Mouse (Mus musculus): Measurements from ENCODE around the gene Mical3.

Gene Mical3

DNA sequence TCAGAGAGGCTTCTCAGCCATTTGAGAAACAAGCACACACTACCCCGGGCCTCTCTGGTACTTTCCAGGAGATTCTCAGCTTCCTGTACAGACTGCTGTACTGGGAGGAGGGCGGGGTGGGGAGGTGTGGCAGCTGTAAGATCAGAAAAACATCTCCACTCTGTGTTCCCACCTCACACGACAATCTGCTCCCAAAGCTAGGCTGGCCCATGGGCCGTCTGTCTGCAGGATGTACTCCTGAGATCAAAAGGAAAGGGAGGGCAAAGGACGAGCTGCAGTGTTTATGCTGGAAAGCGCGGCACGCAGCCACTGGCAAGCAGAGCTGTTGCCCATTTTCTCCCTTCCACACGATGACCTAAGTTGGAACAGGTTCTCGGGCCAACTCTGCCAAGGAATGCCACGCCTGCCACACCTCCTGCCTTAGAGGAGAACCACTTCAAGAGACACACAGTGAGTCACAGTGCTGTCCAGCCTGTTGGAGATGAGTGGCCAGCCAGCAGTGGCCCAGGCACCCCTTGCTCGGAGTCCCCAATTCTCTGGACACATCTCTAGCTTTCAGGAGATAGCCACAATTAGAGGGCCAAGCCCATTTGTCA is 113.3 kb downstream of the Mical3 start:
- in situ Hi-C loops (cut with MseI, MboI) = no loop called here

DNA sequence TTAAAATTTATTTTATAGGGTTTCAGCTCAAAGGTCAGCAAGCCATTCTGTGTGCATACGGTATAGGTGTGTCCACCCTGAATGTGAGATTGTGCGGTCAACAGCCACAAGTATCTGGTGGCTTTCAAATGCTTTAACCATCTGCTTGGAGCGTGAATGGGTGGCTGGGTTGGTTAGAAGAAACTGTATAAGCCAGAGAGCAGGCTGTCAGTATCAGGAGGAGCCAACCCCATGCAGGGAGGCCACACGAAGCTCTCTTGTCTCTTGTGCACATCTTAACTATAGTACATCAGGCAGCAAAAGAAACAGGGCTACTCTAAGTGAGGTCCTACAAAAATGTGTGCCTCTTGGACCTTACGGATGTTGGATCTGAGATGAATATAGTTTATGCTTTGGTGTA is 114.7 kb downstream of the Mical3 start:
- in situ Hi-C loops (cut with MseI, MboI) = no loop called here

DNA sequence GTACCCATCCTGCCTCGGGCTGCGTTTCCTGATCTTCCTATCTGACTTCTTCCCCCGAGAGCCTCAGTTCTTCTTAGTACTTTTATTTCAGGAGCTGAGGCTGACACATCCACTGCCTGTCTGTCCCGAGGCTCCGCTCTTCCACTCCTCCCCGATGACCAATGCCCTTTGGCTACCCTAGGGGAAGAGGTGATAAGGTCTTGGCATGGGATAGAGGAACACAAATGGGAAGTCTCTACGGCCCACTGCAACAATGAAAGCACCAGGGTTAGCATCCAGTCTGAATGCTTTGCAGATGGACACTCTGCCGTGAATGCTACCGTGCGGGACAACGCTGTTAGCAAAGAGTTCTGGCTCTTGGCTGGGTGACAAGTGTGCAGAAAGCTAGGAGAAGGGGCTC is 116.5 kb downstream of the Mical3 start:
- in situ Hi-C loops (cut with MseI, MboI) = no loop called here

DNA sequence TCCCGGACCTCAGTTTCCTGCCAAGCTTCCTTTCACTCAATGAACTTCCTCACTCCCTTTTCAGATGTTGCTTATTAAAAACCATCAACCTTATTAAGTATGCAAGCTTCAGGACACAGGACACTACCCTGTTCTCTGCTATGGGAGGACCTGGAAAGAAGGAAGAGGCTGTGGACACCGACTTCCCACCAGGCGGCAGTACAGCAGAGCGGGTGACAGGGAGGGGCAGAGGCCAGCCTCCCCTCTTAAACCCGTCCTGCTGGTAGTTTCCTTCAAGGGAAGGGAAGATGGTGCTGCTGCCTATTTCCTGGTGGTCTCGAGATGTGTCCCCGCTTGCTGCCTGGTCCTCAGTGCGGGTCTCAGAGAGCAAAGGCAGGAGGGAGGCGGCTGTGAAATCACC is 117.0 kb downstream of the Mical3 start:
- in situ Hi-C loops (cut with MseI, MboI) = no loop called here

DNA sequence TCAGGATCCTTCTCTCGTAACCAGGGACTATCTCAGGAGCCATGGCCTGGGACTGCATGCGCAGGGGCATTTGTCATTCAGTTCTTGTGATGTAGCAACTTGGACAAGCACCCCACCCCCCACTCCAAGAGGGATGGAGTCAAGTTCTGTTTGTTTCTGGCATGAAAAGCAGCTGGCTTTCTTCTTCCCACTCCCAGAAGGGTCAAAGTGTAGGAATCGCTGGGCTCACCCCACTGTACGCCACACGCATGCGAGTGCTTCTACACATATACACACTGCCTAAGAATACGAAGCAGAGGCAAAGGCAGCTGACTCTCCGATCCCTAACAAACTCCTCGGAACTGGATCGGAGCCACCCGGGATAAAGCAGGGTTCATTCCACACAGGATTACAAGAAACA is 119.1 kb downstream of the Mical3 start:
- in situ Hi-C loops (cut with MseI, MboI) = no loop called here

DNA sequence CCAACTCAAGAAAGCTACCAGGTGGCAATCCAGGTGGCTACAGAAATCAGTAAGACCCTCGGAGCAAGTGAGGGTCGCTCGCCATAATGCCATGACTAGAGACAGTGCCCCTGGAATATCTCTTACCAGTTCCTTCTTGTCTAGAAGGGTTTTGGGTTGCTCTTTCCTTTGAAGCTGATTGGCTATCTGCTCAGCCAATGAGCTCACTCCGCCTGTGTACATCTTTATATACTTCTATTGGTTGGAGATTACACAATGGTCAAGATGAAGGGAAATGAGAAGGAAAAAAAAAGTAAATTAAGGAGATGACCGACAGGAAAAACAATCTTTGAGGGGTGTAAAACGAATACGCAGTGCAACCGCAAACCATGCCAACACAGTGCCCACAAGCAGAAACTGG is 121.1 kb downstream of the Mical3 start:
- in situ Hi-C loops (cut with MseI, MboI) = no loop called here

DNA sequence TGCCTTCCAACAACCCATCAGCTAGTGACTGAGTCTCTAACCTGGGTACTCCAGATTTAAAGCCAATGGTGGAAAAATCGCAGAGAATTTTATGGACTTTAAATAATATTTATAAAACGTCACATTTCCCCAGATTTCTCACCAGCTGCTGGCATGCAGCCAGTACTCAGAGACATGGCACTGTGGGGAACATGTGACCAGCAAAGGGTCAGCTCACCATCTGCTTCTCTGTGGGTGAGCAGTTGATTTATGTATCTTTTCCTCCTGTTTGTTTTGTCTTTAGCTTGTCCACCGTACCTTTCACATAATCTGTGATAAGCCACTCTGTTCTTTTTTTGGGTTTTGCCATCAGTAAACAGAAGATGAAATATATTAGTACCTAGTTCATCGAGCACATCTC is 125.8 kb downstream of the Mical3 start:
- in situ Hi-C loops (cut with MseI, MboI) = no loop called here

DNA sequence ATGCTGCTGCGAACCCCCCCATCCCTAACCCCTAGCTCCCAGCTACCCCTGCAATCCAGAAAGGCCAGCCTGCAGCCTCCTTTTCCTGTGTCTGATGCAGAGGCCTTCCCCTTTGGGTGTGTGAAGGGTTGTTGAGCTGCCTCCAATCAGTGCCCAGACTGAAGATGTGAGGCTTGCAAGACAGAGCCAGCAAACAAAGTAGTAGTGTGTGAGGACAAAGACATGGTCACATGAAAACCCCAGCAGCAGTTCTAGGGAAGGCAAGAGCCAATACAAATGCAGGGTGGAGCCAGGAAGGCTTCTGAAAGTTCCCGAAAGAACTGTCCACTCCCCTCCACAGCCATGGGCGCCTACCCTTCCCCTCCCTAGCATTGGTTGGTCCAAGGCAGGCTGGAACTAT is 127.8 kb downstream of the Mical3 start:
- in situ Hi-C loops (cut with MseI, MboI) = no loop called here

DNA sequence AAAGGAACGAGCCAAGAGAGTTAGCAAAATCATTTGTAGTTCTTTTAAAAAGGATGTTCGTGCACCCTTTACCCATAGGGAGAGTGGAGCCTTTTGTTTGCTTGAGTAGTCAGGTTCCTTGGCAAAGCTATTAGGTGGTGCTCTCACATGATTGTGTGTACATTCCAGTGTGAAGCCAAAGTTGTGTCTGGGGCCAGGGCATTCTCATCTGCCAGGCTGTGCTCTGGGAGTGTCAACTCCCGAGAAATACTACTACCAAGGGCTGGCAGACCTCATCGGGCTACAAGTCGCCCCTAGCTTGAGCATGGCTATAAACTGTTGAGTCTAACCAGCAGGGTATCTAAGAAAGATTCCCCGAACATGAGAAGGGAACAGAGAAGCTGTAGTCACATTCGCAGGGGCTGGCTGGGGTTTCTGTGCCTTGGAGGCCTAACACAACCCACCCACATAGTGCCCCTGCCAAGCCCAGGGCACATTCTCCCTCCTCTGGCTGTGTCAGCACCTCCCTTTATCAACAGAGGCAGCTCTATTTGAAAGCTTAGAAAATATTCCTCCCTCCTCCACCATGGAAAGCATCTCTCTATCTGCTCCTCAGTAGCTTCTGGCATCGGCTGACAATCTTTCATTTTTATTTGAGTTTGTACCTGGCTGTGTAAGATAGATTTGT is 130.8 kb downstream of the Mical3 start:
- in situ Hi-C loops (cut with MseI, MboI) = no loop called here

DNA sequence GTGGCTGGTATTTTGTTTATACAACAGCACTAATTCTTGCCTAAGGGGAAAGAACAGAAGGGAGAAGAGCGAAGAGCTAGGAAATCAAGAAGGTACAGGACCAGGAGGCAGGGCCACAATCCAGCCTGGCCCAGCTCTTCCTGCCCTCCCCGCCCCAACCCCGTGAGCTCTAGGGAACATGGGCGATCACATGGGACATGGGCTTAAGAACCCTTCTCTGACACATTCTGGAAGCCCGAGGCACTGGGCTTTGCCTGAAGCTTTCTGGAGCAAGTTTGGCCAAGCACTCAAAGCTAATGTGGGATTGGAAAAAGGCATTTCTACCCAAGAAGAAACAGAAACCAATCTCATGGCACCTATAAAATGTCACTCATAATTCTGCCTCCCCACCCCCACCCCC is 131.7 kb downstream of the Mical3 start:
- in situ Hi-C loops (cut with MseI, MboI) = no loop called here

DNA sequence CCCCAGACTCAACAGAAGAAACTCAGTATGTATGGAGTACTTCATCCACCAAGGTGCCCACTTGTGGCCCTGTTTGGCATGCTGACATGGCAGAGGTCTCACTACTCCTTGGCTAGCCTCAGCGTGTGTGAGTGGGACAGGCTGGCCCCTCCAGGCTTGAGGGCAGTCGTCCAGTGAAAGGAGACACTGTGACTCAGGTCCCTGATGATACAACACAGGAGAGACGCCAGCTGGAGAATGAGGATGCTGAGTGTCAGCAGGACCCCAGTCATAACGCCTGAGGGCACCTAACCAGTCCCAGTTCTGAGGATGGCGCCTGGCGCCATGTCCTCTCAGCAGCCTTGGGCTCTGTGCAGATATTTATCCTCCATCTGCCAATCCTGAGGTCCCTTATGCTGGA is 134.2 kb downstream of the Mical3 start:
- in situ Hi-C loops (cut with MseI, MboI) = no loop called here

DNA sequence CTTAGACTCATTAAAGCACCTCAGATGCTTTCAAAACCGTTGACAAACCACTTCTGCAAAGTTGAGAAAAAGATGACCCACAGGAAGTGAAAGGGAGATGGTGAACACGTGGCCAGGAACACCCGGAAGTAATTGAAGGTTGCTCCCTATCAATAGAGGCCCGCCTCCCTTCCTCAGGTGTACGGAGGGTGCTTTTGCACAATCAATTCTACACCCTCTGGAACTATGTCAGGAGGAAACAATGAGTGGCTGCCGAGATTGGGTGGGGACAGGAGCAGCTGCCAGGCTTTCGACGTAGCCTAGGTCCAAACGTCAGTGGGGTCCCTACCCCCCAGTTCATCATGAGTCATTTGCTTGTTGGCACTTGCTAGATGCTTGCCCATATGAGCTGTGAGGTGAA is 135.3 kb downstream of the Mical3 start:
- in situ Hi-C loops (cut with MseI, MboI) = no loop called here

DNA sequence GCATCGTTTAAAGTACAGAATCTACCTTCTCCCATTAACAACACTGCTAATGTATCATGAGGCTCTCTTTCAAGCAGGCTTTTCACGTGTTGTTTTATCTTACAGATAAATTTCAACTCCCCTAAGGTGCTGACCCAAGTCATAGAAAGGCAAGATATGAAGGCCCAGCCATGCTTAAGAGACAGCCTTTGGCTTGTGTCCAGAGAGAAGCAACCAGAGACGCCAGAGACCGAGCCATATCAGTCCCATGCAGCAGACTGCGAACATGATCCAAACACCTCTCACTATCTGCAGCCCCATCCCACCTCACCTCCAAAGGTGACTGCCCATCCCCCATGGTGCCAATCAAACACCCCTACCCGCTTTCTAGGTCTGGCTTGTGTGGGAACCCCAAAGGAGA is 138.9 kb downstream of the Mical3 start:
- in situ Hi-C loops (cut with MseI, MboI) = no loop called here

DNA sequence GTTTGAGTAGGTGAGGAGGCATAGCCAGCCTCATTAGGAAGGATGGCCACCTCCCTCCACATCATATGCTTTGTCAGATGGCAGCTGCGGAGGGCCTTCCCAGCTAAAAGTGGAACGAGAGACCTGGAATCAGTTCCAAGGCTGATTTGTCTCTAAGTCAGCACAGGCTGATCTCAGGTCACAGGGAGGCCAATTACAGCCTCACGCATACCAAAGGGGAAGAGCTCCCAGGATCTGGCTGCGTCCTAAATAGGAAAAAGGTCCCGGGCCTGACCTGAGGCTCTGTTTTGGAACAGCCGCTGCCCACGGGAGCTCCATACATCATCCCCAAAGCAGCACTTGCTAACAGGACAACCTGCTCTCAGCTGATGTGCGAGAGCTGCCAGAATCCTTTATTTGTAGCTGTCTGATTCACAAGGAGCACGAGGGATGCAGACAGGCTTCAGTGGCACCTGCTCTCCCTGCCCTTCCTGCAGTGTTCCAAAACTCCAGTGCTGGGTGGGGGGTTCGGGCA is 143.2 kb downstream of the Mical3 start:
- in situ Hi-C loops (cut with MseI, MboI) = no loop called here

DNA sequence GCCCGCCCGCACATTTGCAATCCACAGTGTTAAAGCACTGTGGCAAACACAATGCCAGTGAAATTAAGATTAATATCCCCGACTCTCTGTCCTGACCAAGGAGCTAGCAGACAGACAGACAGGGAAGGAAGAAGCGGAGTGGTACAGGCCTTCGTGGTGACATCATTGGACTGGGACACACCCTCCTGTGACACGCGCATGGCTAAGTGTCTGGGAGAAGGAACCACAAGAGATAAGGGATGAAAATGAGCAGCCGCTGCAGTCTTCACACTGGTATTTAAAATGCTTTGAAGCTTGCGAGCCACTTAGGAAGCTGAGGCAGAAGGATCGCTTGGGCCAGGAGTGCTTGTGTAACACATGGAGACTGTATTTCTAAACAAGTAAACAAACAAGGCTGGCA is 143.6 kb downstream of the Mical3 start:
- in situ Hi-C loops (cut with MseI, MboI) = no loop called here

DNA sequence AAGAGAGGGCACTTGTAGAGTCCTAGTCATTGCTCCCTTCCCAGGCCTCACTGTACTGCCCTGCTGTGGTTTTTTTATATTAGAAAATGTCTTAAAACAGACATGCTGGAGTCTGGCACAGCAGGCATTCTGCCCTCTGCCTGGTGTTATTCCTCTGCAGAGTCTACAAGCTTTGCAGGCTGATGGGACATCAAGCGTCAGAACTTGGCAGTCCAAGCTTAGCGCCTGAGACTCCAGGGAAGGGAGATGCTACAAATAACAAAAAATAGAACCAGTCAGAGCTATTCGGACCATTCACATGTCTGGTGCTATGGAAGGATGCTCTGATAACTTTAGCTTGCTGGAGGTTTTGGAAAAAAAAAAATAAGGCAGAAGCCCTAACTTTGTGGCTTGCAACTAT is 144.6 kb downstream of the Mical3 start:
- in situ Hi-C loops (cut with MseI, MboI) = no loop called here

DNA sequence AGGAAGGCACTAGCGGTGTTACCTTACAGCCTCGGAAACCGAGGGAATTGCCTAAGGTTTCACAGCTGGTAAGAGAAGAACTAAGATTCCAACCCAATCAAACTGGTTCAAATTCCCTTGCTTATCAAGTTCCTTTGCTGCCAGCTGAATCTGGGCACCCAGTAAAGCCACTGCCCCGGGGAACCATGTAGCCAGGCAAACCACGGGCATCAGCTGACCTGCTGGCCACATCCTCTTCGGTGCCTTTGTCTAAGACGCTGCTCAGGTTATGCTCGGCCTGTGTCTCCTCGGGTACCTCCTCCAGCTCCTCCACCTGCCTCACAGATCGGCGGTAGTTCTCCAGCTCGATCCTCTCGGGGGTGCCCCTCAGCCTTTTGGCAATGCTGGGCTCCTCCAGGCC is 148.5 kb downstream of the Mical3 start:
- in situ Hi-C loops (cut with MseI, MboI) = no loop called here

DNA sequence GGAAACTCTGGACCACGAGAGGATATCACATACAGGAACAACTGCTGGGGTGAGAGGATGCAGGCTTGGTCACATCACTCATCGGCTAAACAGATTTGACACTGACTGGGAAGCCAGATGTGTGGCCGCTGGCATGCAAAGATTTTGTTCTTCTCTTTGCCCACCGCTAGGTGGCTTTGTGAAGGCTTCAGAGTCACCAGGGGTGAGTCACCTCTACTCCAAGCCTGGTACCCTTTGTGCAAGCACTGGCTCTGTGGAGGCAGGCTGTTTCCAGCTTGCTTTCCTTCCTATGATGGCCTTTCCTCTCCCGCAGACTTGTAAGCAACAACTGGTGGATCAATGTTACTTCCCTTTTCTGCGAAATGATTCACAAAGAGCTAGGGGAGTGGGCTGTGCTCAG is 149.3 kb downstream of the Mical3 start:
- in situ Hi-C loops (cut with MseI, MboI) = no loop called here

DNA sequence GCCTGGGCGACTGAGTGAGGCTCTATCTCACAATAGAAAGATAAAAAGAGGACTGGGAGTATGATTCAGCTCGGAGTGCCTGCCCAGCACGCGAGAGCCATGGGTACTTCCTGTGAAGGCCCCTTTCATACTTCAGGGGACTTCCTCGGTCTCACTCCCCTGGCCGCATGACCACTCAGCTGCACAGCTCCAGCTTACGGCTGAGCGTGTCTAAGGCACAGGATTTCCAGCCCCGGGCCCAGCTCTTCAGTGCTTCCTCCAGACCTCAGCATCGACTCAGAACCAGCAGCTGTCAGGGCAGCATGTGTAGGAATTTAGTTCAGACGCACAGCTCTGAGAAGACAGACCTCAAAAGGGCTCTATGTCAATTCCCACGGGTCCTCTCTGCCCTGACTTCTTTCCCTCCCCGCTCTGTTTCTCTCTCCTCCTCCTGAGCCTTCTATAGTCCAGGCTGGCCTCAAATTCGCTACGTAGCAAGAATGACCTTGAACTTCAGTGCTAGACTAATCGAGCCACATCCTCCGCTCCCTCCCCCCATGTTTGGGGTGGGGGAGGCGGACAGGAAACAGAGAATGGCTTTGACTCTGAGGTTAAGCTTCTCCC is 152.7 kb downstream of the Mical3 start:
- in situ Hi-C loops (cut with MseI, MboI) = loop anchor here in 1 of 2 experiments (10.0 kb wide), 1 partner anchor 197 kb away; no protein-coding TSS in a partner anchor

DNA sequence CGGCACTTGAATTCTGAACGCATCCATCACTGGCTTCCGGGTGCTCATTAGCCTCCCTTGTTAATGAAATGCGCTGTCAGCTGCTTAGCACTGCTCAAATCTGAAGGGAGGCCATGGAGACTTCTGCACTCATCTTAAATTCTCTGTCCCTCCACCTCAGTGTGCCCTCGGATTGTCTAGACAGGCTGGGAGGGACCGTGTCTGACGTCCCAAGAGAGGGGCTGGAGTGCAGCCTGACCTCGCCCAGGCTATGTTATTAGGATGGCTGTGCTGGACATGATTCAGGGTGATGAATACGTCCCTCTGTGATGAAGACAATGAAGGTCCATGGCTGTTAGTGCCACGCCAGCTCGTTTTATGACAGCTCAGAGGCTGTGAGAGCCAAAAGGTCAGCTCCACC is 153.8 kb downstream of the Mical3 start:
- in situ Hi-C loops (cut with MseI, MboI) = loop anchor here in 1 of 2 experiments (10.0 kb wide), 1 partner anchor 198 kb away; no protein-coding TSS in a partner anchor

DNA sequence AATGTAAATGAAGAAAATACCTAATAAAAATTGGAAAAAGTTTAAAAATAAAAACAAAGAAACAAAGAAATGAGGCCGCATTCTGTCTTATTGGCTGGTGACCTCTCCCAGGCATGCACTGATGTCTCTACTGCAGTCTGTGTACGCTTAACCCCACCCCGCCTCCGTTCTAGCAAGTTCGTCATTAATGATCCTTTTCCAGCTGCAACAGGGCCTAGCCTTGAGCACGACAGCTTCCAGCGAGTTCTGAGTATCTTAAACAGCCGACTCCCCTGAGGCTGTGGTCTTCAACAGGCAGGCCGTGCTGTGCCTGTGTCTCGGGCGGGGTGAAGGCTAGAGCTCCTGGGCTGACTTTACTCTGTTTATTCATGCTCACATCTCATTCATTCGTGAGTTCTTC is 154.7 kb downstream of the Mical3 start:
- in situ Hi-C loops (cut with MseI, MboI) = loop anchor here in 1 of 2 experiments (10.0 kb wide), 1 partner anchor 199 kb away; no protein-coding TSS in a partner anchor

DNA sequence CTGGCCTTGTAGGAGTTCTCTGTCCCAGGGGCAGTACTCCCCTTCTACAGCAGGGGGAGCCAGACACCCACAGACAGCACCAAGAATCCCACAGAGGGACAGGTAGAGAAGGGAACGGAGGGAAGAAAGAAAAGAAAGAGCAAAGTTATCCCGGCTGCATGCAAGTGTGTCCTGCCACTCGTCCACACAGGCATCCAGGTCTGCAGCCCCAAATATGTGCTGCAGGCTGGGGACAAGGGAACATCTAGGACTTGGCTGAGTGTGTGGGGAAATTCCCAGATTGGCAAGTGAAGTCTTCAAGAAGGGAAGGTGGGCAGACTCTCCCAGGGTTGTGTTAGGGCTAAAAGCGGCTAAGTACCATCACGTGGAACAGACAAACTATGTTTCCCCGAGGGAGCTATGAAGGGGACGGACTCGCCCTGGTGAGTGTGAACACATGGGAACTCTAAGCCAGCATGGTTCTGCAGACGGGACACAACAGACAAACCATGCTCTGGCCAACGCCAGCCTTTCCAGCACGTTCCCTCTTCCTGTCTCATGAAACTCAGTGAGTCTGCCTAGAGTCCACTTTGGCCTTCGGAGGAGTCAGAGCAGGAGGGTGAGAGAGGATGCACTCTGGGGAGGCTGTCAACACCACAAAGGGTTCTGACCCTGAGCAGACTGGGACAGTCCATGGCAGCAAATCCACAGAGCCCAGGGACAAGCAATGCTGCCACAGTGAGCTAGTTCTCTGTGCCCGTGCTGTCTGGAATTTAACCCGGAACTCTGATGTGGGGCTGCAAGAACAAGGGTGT is 158.8 kb downstream of the Mical3 start:
- in situ Hi-C loops (cut with MseI, MboI) = loop anchor here in 1 of 2 experiments (10.0 kb wide), 1 partner anchor 203 kb away; no protein-coding TSS in a partner anchor

Data from mouse trophoblast stem cell (cell line).